Mouse (Mus musculus) brain, embryonic 18.5 days (tissue): ENCODE data around the gene Ankrd31.
"Not testable (repeated sequence)": the region's sequence is repeated elsewhere in the genome, so short reads cannot be mapped to it uniquely, and the experiment has no call there.

ENCODE experiments used
- DNase-seq: peaks from one replicate; pipeline ENCODE4 v3.0.0-alpha.2; 2012; ENCODE audit warnings: low read depth, low spot score

The Ankrd31 gene

GRCm38 (mm10) chr13:96748109-96748845, at the start of gene Ankrd31:
Gene Ankrd31, plus strand, starts transcription at chr13:96748272.
- no peak for DNase-seq

DNA sequence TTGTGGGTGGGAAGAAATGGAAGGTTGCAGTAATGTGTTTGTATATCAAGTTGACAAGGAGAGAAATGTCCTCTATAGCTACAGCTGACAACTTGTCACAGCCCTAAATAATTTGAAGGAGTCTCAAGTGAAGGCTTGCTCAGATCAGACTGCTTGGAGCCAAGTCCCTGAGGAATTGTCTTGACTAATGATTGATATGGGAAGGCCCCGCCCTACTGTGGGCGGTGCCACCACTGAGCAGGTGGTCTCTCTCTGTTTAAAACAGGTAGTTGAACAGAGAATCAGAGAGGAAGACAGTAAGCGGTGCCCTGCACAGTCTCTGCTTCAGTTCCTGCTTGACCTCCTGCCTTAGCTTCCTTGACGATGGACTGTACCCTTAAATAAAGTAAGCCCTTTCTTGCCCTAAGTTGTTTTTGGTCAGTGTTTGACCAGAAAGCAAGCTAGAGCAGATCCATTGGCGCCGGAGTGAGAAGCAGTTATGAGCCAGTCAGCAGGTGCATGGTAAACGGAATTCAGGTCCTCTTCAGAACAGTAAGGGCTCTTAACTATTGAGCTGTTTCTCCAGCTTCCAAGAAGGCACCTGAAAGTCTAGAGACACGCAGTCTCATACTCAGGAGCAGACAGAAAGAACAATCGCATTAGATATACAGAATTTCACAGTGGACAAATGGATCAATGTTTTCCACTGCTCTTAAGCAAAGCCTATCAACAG, 45.3 kb upstream of the Ankrd31 start:
- DNase-seq: no peak

GRCm38 (mm10) chr13:96709269-96710233, 38.5 kb upstream of the Ankrd31 start:
- no peak for DNase-seq

GRCm38 (mm10) chr13:96716311-96716710, 31.8 kb upstream of the Ankrd31 start:
- no peak for DNase-seq

GRCm38 (mm10) chr13:96717821-96718220, 30.3 kb upstream of the Ankrd31 start:
- DNase-seq: no peak

DNA sequence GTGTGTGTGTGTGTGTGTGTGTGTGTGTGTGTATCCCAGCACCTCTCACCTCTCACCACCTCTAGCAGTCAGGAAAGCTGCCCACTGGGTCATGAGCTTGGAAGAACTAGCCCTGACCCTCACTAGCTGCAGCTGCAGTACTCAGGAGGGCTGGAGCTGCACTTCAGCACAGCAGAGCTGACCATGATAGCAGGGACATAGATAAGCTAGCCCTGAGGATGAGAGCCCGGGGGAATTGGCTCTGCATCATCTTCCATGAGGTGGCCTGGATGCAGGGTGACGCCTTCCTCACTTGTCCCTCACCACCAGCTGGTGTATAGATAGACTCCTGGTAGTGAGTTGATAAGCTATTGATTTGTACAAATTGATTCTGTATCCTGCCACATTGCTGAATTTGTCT, 28.1 kb upstream of the Ankrd31 start:
- DNase-seq: no peak

DNA sequence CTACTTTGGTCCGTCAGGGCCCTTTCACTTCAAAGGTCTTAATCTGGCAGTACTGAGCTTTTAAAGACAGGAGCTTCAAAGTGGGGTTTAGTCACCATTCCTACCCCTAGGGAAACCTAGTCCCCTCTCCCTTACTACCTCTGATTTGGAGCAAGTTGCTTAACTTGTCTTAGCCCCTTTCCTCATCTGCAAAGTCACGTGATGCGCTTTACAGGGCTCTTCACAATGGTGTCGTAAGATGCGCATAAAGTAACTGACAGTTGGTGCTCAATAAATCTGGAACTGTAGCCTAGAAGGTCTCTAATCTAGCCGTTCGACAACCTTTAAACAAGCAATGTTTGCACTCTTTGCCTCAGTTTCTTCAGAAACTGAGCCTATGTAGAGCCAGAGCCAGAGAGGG, 19.8 kb upstream of the Ankrd31 start:
- no peak for DNase-seq

GRCm38 (mm10) chr13:96729146-96729545, 18.9 kb upstream of the Ankrd31 start:
- DNase-seq: no peak

GRCm38 (mm10) chr13:96730116-96730515, 18.0 kb upstream of the Ankrd31 start:
- DNase-seq: no peak

- DNase-seq: no peak
Measured at GRCm38 (mm10) chr13:96735175-96735574, 12.9 kb upstream of the Ankrd31 start.

DNA sequence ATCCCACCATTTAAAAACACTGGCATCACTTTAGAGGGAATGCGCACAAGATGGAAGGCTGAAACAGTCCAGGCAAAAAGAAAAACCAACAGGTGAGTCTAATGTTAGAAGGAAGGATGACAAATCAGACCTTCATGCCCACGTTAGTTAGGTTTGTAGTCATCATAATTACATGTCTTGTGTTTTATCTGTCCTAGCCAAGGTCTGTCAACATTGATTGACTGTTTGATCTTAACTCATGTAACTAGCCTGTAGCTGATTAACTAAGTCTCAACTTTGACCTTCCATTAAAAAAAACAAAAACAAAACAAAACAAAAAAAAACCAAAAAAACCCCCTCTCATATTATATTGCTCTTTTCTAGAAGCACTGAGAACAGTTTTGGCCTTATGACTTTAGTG, 7.9 kb upstream of the Ankrd31 start:
- DNase-seq: no peak

GRCm38 (mm10) chr13:96742871-96743270, 5.2 kb upstream of the Ankrd31 start:
- no peak for DNase-seq

- DNase-seq: no peak
Measured at GRCm38 (mm10) chr13:96746055-96746454, 2.0 kb upstream of the Ankrd31 start.

DNA sequence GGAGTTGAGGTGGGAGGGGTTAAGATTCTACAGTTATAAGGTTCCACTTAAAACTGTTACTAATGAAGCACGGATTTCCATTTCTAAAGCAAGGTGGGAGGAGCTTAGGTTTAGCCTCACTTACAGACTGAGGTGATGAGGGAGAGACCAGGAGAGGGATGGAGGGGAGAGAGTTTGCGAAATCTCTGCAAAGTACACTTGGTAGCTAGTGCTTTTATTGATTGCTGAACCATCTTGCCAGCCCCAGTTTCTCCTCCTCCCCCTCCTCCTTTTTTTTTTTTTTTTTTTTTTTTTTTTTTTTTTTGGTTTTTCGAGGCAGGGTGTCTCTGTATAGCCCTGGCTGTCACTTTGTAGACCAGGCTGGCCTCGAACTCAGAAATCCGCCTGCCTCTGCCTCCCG, 1.8 kb downstream of the Ankrd31 start:
- no peak for DNase-seq

DNA sequence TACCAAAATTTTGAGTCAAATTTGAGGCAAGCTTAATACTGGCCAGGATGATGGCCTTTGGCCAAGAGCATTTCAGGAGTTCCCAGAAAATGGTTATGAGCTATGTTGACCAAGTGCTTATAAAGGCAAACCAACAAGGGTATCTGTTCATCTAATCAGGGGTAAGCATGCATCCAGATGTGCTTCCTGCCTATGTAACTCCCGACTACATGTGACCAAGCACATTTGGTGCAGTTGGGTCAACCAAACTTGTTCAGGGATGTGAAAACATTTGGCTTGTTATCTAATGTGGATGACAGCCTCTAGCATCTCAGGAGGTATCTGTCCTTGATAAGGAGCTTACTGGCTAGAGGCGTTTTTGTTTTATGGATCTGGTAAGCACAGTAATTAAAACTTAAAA, 12.8 kb downstream of the Ankrd31 start:
- DNase-seq: no peak

DNA sequence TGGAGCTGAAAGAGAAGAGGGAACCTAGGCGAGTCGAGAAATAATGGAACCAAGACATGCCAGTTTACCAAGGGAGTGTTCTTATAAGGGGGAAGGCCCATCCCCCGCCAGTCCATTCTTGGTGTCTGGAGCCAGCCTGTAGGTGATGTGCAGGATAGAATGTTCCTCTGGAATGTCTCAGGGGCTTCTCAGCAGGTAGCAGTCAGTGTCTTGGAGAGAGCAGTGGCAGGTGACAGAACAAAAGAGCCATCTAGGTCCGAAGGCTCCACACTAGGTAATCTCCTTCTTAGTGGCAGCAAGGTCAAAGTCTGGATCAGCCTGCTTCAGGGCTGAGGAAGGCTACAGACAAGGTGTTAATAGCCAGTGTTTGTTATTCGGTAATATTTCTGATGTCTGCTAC, 38.0 kb downstream of the Ankrd31 start:
- not testable (repeated sequence) for DNase-seq

DNA sequence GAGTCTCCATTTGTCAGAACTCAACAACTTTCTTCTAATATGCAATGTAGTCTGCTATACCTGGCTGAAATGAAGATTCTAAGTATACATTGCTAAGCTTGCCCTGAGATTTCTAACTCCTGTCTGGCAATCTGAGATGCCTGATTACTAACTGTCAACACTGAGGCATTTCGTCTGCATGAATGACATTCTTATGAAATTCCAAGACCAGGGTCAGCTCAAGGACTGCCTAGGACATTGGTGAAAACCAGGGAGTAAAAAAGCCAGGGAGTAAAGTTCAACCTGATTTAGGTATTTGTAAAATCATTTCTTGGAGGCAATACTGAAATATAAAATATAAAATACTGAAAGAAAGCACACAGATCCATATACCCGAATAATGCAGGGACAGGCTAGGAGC, 45.4 kb downstream of the Ankrd31 start:
- DNase-seq: no peak

DNA sequence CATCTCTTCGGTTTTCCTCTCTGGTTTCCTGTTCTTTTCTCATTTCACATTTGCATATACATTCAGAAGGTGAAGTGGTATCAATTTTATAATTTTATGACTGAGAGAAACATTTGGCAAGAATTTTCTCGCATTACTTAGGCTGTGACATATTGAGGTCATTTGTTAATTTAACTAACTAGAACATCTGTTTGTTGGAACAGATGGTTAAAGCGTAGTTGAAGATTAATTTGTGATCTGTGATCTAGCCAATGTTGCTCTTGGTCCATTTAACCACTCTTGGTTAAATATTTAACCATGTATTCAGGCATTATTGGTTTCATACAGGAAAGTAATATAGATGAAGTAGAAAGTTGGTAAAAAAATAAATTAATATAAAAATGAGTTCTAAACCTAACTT, 47.2 kb downstream of the Ankrd31 start:
- no peak for DNase-seq

DNA sequence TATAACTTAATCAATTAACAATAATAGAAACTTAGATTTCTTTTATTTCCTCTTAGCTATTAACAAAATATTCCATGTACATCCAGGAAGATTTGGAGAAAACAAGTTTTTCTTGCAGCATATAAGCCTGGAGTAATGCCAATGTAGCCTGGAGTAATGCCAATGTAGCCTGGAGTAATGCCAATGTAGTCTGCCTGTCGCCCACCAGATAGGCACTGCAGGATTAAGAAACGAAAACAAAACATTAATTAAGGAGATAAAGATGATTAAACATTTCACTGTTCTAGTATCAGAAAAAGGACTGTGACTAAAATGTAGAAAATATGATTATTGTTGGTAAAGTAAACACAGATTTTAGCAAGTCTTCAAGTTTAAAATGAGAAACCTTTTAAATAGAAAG, 49.4 kb downstream of the Ankrd31 start:
- DNase-seq: peak; percentile 20

DNA sequence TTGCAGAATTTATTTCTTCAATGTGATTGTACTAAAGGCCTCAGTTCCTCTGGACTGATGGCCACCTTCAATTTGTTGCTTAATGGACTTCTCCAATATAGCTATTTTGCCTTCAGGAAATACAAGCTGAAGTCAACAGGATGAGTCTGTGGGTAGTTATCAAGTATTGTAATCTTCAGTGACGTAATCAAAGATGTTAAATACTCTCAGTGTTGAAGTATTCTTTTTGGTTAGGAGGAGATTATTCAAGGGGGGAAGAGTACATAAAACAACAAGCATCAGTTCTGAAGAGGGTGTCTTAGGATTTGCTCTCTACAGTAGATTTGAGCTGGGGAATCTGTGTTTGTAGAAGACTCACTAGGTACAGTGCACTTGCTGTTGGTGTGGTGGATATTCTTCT, 101.7 kb downstream of the Ankrd31 start:
- DNase-seq: no peak

- no peak for DNase-seq
Measured at GRCm38 (mm10) chr13:96852133-96852532, 104.1 kb downstream of the Ankrd31 start.

DNA sequence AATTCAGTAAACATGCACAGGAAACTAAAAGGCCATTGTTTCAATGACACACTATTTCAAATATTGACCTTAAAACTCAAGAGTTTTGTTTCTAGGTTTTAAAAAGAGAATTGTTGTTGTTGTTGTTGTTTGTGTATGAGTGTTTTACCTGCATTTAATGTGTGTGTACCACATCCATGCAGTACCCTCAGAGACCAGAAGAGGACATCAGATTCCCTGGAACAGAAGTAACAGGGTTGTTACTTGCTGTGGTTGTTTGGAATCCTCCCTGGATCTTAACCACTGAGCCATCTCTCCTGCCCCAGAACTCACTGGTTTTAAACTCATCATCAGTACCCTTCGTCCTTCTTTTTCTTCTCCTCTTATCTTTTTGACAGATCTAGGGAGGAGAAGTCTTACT, 105.2 kb downstream of the Ankrd31 start:
- DNase-seq: no peak
